Mouse (Mus musculus) spleen, postnatal 4 days (tissue): ENCODE results near the gene Nln.

Experiments
- DNase-seq, 2 experiments: peaks; one replicate each; pipeline ENCODE4 v3.0.0; 2022; ENCODE audit warnings: low spot score in 2 of 2

Nln gene

DNA sequence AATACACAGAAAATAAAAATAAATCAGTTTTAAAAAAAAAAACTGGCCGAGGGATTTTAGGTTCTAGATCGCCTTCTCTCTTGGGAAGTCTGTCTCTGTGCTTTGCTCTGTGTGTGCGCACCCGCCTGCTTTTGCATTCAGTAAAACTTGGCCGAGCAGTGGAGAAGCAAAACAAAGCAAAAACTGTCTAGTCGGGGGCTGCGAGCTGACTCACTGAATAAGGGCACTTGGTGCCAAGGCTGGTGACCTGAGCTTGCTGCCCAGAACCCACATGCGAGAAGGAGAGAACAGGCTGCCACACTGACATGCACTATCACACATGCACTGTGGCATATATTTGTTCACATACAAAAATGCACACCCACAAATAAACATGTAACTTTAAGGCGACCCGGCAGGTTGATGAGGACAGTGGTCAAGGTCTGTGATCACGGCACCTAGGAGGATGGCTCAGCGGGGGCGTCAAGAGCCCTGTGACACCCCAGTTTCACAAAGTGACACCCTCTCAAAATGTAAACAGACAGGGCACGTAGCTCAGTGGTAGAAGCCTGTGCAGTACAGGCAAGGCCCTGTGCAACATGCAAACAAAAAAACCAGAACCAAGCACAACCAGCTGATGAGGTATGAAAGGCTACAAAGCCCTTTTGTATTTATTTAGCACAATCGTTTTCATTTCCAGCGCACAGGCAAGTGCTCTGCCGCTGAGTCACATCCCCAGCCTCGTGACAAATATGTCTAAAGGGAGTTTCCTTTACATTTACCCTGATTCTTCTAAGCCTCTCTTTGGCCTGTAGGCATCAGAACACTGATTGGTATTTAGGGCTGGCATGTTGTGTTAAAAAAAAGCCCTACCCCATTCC lies 93.9 kb downstream of the Nln start:
- DNase-seq, result no peak

DNA sequence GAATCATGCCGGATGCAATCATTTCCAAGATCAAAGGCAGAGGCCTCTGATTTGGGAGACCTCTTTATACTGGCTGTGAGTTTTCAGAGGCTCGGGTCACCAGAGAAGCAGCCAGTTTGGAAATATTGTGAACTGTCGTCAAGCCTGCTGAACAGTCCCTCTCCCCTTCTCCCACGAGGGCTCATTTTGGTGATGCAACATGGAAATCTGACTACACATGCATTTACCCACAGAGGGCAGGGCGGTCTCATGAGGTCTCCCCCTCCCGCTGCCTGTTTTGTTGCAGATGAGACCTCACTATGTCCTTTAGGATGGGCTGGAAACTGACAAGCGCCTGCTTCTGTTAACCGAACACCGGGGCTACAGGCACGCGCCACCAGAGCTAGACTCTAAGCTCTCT lies 95.4 kb downstream of the Nln start:
- no peak for DNase-seq

DNA sequence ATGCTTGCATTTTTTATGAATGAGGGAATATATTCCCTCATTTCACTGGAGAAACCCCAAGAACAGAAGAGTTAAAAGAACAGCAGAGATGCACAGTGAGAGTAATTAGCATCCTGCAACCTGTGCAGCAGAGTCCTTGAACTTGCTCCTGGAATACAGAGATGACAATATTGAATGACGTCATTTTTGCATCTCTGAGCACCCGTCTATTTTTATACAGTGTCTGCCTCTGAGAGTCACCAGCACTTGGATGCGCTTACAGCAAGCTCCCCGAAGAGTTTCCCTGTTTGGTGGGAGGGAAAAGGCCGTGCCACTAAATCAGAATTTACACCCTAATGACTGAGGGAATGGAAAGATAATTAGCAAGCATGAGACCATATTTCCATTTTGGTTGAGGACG lies 96.0 kb downstream of the Nln start:
- no peak for DNase-seq

DNA sequence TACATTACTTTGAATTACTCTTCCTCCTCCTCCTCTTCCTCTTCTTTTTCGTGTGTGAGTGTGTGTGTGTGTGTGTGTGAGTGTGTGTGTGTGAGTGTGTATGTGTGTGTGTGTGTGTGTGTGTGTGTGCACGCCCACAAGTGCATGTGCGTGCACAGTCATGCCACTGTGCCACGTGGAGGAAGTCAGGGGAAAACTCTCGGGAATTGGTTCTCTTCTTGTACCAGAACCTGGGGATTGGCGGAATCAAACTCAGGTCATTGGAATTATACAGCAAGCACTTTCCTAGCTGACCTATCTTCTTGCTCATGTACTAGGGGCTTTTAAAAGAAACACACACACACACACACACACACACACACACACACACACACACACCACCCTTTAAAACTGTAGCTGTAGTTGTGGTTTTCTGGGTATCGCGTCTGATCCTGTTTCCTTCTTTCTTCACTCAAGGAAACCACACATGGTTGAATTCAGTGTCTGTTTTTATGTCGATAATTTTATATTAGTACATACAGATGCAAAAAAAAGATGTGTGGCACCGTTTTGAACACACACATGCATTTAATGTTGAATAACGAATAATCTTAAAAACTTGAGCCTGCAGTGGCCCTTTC lies 97.1 kb downstream of the Nln start:
- DNase-seq, result no peak

GRCm38 (mm10) chr13:104011289-104011688 lies 98.1 kb downstream of the Nln start:
- no peak for DNase-seq

- no peak for DNase-seq
Observed at GRCm38 (mm10) chr13:104005231-104005845, 104.1 kb downstream of the Nln start.

DNA sequence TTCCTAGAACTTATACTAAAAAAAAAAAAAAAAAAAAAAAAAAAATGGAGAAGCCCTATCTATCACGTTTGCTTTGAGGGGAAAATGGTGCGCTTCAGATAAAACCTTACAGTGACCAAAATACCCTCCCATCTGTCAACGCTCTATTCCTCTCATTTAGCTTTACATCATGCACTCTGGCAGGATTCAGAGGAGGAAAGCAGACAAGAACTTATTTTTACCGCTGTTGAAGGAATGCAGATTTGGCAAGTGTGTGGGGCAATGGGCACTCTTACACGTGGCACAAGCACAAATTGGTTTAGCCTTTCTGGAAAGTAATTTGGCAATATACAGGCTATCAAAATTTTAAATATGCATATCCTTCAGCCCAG lies 115.3 kb downstream of the Nln start:
- no peak for DNase-seq

DNA sequence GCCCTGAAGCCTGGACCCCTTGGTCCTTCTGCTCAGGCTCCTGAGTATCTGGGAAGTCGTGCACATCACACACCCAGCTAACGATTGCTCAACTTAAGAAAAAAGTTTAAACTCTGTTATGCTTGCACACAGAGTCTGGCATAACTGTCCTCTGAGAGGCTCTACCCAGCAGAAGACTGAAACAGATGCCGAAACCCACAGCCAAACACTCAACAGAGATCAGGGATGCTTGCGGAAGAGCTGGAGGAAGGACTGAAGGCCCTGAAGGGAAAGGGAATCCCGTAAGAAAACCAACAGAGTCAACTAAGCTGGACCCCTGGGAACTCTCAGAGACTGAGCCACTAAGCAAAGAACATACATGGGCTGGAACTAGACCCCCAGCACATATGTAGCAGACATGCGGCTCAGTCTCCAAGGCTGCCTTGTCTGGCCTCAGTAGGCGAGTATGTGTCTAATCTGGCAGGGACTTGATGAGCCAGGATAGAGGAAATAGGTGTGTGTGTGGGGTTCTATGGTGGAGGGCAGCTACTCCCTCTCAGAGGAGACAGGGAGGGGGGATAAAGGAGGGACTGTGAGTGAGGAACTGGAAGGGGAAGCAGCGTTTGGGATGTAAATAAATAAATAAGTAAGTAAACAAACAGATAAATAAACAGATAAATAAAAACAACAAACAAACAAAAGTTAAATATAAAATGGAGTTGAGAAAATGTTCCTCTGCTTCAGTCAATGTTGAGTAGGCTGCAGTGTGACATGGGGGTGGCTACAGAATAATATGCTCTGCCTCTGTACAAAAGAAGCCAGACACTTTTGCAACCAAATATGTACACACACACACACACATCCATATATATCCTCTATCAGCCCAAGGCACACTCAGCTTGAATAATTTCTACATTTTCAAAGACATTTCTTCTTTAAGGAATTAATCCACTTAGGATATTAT lies 116.0 kb downstream of the Nln start:
- no peak for DNase-seq

DNA sequence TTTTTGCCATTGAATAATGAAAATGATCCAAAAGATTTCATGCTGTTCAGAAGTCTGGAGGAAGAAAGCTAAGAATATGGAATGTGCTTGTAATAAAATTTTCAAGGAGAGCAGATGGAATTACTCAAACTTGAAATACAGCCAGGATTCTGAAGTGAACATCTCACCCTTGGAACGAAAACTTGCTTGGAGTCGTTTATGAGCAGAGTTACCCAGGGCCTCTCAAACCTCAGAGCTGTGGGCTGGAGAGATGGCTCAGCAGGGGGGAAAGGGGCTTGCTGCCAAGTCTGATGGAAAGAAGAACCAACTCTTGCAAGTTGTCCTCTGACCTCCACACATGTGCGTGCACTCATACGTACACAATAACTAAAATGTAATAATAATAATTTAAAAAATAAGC lies 122.8 kb downstream of the Nln start:
- DNase-seq, result no peak

DNA sequence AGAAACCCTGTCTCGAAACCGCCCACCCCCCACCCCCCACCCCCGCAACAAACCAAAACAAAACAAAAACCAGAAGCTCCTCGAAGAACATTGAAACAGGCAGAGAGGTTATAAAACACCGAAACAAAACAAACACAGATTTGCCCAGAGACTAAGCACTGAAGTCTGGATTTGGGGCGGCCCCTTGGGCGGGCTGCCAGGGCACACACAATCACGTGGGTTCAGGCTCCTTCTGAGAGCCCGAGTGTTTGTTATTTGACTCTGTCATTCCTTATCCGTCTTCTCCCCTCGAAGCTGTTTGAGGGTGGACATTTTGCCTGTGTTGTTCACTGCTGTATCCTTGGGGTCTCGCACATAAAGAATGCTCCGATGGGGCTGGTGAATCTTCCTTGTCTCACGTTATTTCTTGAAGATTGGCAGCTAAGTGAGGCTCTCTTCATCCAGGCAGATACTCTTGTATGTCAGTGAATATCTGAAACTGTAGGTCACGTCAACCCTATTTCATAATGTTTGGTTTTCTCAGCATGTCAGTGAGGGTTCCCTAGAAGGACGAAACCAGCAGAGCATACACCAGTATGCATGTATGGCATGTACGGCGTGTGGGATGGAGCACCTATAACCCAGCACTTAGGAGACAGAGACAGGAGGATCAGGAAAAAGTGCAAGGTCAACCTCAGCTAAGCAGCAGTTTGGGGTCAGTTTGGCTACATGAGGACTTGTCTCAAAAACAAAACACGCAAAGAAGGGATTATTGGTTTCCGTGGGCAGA lies 123.7 kb downstream of the Nln start:
- DNase-seq, result no peak

GRCm38 (mm10) chr13:103982376-103982775 lies 127.0 kb downstream of the Nln start:
- DNase-seq, result no peak

DNA sequence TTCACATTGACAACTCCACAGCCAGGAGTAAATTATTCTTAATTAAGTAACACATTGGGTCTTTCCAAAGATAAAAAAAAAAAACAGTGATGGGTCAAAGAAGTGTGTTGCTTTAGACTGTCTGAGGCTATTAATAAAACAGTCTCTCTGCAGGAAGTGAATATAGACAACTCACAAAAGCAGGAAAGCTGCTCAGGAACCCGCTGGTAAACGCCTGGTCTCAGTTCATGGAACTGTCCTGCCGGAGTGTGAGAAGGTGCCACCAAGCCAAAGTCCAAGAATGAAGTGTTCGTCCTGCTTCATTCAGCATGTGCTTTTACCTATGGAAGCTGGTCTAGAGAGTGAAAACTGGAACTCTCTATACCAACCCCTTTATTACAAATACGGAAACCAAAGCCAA lies 129.0 kb downstream of the Nln start:
- DNase-seq, result no peak

GRCm38 (mm10) chr13:103978286-103978866 lies 131.0 kb downstream of the Nln start:
- no peak for DNase-seq

DNA sequence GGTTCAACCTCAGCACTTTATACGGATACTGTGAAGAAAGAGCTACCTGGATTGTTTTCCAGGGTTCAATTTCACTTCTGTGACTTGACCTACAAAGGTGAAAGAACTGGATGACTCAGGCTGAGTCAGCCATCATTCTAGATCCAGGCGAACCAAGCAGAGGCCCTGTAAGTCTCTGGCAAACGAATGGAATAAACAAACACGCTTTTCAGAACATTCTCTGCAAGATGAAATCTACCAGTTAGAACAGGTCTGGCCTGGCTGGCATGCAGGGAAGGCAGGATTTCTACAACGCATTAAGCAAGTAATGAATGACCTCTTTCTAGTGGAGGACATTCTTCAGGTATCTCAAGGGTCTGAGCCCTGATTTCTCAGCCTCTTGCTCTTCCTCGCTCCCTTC lies 131.6 kb downstream of the Nln start:
- DNase-seq, result no peak

DNA sequence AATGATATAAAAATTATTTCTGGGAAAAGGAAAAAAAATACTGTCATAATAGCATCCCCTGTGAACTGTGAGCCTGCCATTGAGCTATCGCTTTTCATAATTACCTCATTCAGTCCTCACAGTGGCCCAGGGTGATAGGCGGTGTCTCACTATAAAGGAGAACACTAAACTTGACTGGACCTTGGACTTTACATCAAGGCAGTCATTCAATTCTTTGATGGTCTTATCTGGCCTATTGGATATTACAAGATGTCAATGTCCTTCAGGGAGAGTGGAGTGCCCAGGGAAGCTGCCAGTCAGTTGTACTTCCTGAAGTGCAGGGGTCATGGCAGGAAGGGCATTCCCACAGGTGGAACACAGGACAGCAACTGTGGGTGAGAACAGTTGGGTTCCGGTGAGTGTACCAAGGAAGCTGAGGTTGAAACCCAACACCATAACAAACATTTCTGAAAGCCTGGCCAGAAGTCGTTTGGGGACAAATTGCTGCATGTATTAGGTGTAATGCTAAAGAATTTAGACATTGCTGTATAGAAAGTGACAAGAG lies 133.2 kb downstream of the Nln start:
- no peak for DNase-seq

- no peak for DNase-seq
Observed at GRCm38 (mm10) chr13:103975101-103975500, 134.3 kb downstream of the Nln start.

DNA sequence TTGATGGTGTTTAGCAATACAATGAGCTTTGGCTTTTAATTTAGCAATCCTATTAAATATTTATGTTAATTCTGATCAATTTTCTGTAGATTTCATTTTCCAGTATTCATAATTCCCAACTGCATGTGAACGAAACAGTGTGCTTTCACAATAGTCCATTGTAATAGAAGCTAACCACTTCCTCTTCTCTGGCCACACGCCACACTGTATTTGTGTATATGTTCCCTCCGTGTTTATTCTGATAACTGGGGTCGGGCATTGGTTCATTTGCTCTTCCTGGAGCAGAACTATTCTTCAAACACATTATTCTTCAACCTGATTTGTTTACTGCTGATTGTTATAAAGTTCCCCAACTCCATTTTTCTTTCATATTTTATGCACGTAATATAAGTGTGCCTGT lies 135.4 kb downstream of the Nln start:
- DNase-seq, result no peak
